Mouse (Mus musculus) common myeloid progenitor, adult 5-6 weeks (primary cell): Measurements from ENCODE around the gene Chchd1. TPM values are rescaled to one million over a fixed set of nuclear protein-coding genes. Genes with fewer than 3 reads are reported as not detected.

Experiments used
- ATAC-seq: replicated peaks from 2 replicates; pipeline ENCODE4 v1.8.0; 2016; ENCODE audit warnings: low read depth, mild to moderate bottlenecking, moderate TSS enrichment, inconsistent platforms; ENCODE audit not compliant: poor library complexity, severe bottlenecking
- total RNA-seq: library from RNA; stranded (forward); fragments of 200-1000, 187-1606 nt; gene quantifications from 2 replicates; pipeline ENCODE4 v1.2.3, GENCODE M21; 2017

The Chchd1 gene
- 100 and 114 TPM in 2 replicates for total RNA-seq

GRCm38 (mm10) chr14:20702741-20703381 is at the start of gene Chchd1:
Gene Chchd1 (plus strand): TSS chr14:20703006.
- ATAC-seq = peak; percentile 79

- peak; percentile 51; the same call in 1 of the 2 replicates for ATAC-seq
These were observed 48.0 kb upstream of the Chchd1 start for GRCm38 (mm10) chr14:20654690-20655421.

- no peak for ATAC-seq
These were observed 47.1 kb upstream of the Chchd1 start for GRCm38 (mm10) chr14:20655731-20656130.

GRCm38 (mm10) chr14:20656361-20656760 is 46.4 kb upstream of the Chchd1 start, which contains the start of gene Myoz1:
Gene Myoz1 (minus strand): TSS chr14:20656540.
- ATAC-seq = no peak

- no peak; the same call in 1 of the 2 replicates for ATAC-seq
These were observed 44.5 kb upstream of the Chchd1 start for GRCm38 (mm10) chr14:20658326-20658725.

GRCm38 (mm10) chr14:20658902-20659301 is 43.9 kb upstream of the Chchd1 start:
- no peak for ATAC-seq

- ATAC-seq = no peak
These were observed 43.1 kb upstream of the Chchd1 start for GRCm38 (mm10) chr14:20659687-20660086.

- peak; percentile 93 for ATAC-seq
These were observed 41.8 kb upstream of the Chchd1 start for GRCm38 (mm10) chr14:20660827-20661660.

- no peak for ATAC-seq
These were observed 41.0 kb upstream of the Chchd1 start for GRCm38 (mm10) chr14:20661661-20662331.

- no peak for ATAC-seq
These were observed 40.1 kb upstream of the Chchd1 start for GRCm38 (mm10) chr14:20662740-20663139.

GRCm38 (mm10) chr14:20663601-20664000 is 39.2 kb upstream of the Chchd1 start:
- ATAC-seq = no peak

GRCm38 (mm10) chr14:20664436-20664835 is 38.4 kb upstream of the Chchd1 start:
- no peak for ATAC-seq

GRCm38 (mm10) chr14:20667469-20667868 is 35.3 kb upstream of the Chchd1 start:
- no peak for ATAC-seq

- no peak for ATAC-seq
These were observed 34.5 kb upstream of the Chchd1 start, which contains the start of gene Synpo2l for GRCm38 (mm10) chr14:20668154-20668810. Gene Synpo2l (minus strand): TSS chr14:20668354.

- no peak for ATAC-seq
These were observed 29.8 kb upstream of the Chchd1 start for GRCm38 (mm10) chr14:20672990-20673389.

GRCm38 (mm10) chr14:20673735-20674063 is 29.1 kb upstream of the Chchd1 start:
- ATAC-seq = peak; percentile 36

- ATAC-seq = peak; percentile 89
These were observed 28.6 kb upstream of the Chchd1 start, which contains the start of gene Sec24c for GRCm38 (mm10) chr14:20674064-20674833. Gene Sec24c (plus strand): TSS chr14:20674308.

GRCm38 (mm10) chr14:20677906-20678305 is 24.9 kb upstream of the Chchd1 start:
- ATAC-seq = no peak

GRCm38 (mm10) chr14:20681742-20682141 is 21.1 kb upstream of the Chchd1 start:
- ATAC-seq = no peak
